Mouse (Mus musculus) adrenal gland, postnatal 10 days (tissue): Measurements from ENCODE around the gene Echdc3. TPM values are rescaled to one million over a fixed set of nuclear protein-coding genes. Genes with fewer than 3 reads are reported as not detected.

ENCODE experiments used
- DNase-seq: peaks from one replicate; pipeline ENCODE4 v3.0.0; 2021; ENCODE audit warnings: mixed read lengths
- total RNA-seq, 2 experiments: library from RNA; stranded (reverse); gene quantifications; 2 replicates each; pipeline ENCODE4 v1.2.3; 2021

The Echdc3 gene
- total RNA-seq, 2 experiments from 2014 or later, result 61.9 to 65.2 TPM

DNA sequence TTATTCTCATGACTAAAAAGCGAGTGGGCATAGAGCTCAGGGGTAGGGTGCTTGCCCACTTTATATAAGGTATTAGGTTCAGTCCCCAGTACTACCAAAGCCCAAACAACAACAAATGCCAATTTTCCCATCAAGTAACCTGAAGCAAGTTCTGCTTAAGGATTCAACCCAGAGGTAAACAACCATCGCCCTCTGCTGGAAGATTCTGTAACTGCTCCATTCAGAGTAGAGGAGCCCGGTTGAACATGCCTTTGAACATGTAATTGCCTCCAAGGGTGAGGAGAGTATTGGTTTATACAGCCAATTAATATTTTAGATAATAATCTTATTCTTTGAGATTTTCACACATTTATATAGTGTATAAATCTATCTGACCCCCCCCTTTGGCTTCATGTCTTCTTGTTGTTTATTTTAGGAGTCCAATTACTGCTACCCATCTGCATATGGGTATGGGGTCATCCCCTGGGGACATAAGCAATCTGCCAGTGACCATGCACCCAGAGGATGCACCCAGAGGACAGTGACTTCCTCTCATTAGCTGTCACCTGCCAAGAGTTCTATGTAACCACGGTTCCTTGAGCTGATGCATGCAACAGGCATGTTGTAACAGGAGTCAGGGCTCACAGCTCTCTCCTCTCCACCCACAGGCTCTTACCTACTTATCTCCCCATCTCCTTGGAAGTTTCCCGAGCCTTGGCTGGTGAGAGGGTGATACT lies 44.8 kb downstream of the Echdc3 start:
- peak; percentile 89 for DNase-seq

DNA sequence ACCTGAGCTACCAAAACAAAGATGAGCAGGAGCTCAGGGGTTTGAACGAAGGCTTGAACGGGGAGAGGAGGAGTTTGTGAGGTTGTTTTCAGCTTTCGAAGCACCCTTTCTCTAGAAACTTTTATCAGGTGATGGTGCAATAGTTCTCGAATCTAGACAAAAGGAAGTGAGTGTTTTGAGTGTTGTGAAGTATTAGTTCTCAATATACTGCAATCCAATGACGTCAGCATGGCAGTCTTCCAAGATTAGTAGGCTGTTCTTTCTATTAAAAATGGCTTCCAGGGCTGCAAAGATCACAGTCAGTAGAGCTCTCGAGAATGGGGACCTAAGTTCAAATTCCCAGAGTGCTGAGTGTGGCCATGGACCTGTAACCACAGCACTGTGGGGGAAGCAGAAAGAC lies 47.1 kb downstream of the Echdc3 start:
- no peak for DNase-seq

DNA sequence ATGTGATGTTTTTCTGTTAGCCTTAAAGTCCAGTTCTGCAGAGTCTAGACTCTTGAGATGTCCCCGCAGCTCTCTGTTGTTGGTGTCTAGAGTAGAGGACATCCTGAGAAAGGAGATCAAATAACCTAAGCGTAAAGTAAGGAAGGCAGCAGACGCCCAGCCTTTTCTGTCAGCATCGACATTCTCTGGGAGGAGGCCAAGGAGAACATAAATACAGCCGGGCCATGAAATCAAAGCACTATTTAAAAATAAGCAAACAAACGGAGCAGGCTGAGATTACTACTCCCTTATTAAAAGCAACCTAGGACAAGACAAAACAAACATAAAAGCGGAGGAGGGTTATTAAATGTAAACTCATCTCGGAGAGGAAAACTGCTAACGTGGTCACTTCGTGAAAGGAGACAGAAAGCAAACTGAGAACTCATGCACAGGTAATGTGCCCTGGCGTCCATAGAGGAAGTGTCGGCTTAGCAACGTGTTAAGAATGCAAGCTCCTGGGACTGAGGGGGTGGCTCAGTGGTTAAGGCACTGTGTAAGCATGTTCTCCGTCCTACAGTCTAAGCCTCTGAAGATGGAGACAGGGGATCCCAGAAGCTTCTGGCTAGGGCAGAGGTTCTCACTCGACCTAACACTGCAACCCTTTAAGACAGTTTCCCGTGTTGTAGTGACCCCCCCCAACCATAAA lies 48.1 kb downstream of the Echdc3 start:
- no peak for DNase-seq

DNA sequence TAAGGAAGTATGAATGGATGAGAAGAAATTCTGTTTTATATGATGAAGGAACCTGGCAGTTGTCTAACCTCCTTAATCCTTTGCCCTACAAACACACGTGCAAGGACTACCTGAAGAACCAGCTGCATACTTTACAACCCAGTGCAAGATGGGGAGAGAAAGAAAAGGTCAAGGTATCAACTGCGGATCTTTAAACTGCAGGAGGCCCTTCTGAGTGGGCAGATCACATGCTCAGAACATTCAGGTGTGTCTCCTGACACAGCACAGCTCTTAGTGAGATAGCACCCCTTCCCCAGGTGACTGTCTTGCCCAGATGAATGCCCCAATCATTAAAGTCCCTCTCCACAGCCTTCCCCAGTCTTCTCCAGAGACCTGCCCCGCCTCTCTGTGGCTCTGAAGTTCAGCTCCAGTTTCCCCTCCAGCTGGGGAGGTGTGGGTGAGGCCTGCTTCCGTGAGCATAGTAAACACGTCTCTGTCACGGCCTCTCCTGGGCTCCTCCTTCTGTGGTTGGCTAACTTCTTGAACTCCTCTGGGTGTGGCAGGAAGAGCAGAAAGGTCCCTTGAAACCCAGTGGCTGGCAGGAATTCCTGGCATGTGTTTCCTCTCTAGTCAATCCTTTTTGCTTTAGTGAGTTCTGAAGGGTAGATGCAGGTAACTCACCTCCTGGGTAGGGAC lies 50.3 kb downstream of the Echdc3 start:
- DNase-seq, result peak; percentile 15

DNA sequence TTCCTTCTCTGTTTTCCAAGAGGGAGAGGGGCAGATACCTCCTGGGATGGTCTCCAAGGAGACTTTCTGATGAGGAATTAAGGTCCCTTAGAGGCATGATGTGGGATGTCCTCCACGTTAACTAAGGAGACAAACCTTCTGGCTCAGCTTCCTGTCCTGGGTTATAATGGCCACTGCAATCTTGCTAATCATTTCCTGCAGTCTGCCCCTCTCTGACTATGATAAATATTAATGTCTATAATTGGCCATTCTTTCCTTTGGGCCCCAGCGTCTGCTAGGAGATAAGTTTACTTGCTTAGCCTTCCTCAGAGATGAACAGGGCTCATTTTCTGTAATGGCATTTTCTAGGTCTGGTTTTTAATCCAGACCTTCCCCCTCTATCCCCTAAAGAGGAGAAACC lies 53.1 kb downstream of the Echdc3 start:
- DNase-seq, result no peak

DNA sequence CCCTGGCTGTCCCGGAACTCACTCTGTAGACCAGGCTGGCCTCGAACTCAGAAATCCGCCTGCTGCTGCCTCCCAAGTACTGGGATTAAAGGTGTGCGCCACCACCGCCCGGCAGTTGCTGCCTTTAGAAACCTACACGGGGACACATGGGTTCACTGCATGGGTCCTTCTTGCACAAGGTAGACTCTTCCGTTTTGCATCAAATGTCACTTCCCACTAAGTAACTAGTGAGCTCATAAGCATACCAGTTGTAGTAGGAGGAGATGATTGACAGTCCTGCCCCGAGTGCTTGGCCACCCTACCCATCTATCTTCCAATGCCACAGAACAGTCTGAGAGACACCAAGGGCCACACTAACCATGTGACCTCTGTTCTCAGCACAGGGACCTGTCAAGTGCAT lies 53.6 kb downstream of the Echdc3 start:
- DNase-seq, result no peak

DNA sequence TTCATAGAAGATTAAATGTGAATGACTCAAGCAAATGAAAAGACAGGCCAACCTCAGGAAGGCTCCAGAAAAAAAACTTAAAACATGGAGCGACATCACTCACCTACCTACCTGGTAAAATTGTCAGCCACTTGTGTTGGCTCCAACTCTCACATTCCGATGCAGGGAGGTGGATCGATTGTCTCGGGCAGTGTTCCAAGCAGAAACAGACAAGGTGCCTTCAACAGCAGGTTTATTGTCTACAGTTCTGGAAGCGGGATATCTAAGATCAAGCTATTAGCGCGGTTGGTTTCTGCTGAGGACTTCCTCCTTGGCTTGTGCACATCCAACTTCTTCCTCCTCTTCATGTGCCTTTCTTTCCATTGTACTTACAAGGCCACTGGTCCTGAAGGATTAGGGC lies 55.2 kb downstream of the Echdc3 start:
- DNase-seq, result no peak

DNA sequence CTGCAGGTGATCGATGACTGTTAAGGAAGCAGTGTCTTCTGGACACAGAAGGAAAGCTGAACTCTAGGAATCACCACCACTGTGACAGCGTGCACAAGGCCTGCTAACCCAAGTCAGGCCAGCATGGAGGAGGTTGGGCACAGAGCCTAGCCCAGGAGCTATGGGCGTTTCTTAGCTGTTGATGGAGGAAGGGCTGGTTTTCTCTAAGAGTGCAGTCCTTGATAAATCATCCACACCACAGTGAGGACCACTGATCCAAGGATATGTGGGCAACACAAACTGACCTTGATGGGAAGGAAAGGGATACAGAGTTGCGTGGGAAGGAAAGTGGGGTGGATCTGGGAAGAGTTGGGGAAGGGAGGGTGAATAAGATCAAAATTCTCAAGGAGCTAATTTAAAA lies 55.6 kb downstream of the Echdc3 start:
- DNase-seq, result no peak

DNA sequence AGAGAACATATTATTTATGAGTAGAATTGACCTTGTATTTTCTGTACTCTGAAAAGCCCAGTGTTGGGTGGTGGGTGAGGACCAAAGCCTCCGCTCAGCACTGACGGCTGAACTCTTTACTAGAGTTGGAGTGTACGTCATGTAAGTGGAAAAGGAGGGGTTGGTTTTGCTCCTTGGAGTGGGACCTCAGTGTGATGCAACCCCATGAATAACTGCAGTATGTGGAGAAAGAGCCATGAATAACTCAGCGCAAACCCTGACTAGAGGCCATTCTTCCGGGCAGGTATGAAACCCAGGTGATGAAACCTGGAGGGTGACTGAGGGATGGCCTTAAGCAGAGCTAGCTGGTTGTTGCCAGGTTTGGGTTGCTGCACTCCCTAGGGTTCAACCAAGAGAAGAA lies 63.0 kb downstream of the Echdc3 start:
- no peak for DNase-seq

DNA sequence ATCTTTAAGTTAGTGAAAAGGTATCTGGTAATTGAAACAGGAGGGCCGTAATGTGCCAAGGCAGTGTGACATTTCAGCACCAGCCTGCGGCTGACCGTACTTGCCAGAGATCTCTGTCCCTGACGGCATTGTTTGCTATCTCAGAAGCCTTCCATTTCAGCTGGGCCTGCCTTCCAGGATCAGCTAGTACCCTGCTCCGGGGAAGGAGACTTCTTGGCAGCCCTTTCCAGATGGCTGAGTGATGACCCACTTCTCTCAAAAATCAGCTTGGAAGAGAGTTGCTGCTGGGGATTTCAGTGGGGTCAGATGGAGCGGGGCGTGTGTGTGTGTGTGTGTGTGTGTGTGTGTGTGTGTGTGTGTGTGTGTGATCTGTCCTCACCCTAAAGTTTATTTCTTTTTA lies 65.9 kb downstream of the Echdc3 start:
- no peak for DNase-seq

DNA sequence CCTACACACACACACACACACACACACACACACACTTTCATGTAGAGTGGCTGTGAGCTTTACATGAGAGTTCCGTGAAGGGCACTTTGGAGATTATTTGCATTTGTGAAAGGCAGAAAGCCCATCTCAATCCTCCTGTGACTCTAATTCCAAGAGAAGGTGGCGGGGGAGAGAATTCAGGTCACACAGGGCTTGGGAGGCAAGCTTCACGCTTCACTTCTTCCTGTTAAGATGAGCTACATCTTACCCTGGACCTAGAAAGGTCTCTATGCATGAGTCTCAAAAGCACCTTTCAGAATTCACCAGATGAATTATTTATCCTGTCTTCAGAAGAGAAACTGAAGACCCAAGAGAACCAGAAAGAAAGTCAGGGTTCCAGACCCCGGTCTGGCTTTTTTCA lies 66.6 kb downstream of the Echdc3 start:
- DNase-seq, result no peak

DNA sequence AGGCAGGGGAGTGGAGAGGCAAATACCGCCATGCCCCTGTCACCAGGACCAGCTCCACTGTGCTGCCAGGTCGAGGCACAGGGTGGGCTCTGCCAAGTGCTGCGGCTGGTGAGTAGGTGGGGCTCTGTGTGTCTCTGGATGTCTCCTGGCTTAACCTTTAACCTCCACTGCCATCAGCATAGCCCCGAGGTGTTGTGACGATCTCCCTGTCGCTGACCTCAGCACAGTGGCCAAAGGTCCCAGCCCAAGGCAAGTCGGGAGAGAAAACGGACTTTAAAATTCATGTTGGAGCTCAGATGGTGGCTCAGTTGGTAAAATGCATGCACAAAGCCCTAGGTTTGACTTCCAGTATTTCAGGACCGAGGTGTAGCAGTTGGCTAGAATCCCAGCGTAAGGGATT lies 67.2 kb downstream of the Echdc3 start:
- no peak for DNase-seq

DNA sequence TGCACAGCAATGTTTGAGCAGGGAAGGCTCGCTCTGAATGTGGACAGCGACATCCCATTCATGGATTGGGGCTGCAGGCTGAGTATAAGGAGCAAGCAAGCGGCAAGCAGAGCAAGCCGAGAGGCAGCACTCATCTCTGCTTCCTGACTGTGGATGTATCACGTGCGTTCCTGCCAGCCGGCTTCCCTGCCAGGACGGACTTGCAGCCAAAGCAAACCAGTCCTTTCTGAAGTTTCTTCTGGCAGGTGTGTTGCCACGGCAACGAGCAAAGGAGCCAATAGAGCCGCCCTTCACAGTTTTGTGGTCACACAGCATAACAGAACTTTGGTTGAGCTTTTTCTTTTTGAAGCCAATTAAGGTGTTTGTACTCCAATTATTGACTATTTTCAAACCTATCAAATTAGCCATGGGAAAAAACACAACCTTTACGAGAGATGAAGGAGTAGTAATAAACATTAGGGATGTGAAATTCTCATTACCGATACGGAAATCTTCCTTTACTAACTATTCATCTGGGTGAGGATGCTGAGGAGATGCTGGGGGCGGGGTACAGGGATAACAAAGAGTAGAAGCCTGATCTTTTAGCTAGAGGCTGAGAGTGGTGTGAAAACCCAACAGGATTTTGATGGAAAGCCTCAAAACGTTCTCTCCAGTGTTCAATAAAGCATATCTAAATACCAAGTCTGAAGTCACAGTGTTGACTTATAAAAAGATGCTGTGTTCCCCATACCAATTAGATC lies 69.7 kb downstream of the Echdc3 start:
- no peak for DNase-seq

DNA sequence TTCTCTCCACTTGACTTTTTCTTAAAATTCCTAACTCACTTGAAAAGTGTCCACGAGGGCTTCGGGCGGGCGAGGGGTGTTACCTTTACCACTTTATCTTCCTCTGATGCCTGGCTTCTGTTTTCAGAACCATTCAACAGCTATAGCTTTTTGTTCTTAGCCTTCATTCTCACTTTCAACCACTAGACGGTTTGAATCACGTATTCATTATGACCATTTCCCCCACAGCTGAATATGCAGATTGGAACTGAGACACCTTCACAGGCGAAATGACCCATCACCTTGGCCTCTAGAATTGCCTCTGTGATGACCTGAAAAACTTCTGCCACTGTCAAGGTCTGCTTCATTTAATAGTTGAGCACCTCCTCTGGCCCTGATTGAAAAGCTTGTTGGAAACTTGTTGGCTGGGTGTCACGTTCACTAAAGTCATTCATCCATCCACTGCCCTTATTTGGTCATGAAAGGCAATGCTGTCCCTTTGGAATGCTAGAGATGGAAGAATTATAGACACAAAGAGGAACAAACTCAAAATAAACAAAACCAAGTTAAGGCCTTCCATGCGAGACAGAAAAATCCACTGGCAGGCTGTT lies 72.2 kb downstream of the Echdc3 start:
- DNase-seq, result no peak

Other genes starting within 250 kb of the Echdc3 start
- 1 to 10 TPM; 7.9 to 9.8 TPM for gene Proser2, start 82.8 kb downstream of the Echdc3 start, total RNA-seq
- 10 to 100 TPM; 27.1 to 28.7 TPM for gene Usp6nl, start 109.6 kb upstream of the Echdc3 start, total RNA-seq